Mouse (Mus musculus) midbrain, embryonic 12.5 days (tissue): ENCODE results near the gene Krt81. TPM values are rescaled to one million over a fixed set of nuclear protein-coding genes. Genes with fewer than 3 reads are reported as not detected.
A peak's percentile ranks its signal among the peaks of the same experiment; 100 is the strongest.

ENCODE experiments used
- ATAC-seq: fragments of 200-750 bp; cut with Nextera tagmentation; 2 replicates; pipeline ENCODE4 v1.8.0; 2017; ENCODE audit warnings: low read depth, moderate TSS enrichment, moderate library complexity; ENCODE audit not compliant: low FRiP score
- H3K27ac ChIP-seq: fragments of 300-500 bp; sonication (generic); replicated peaks from 2 replicates; pipeline ENCODE4 v1.5.1; 2016; ENCODE audit warnings: mild to moderate bottlenecking
- H3K27me3 ChIP-seq: fragments of 300-500 bp; sonication (generic); 2 replicates; pipeline ENCODE4 v1.6.1; 2016; ENCODE audit warnings: mild to moderate bottlenecking
- H3K36me3 ChIP-seq: fragments of 300-500 bp; sonication (generic); 2 replicates; pipeline ENCODE4 v1.6.1; 2016
- H3K4me1 ChIP-seq: fragments of 300-500 bp; sonication (generic); 2 replicates; pipeline ENCODE4 v1.6.1; 2016
- H3K4me2 ChIP-seq: fragments of 300-500 bp; sonication (generic); replicated peaks from 2 replicates; pipeline ENCODE4 v1.6.1; 2016; ENCODE audit warnings: mild to moderate bottlenecking, moderate library complexity
- H3K4me3 ChIP-seq: fragments of 300-500 bp; sonication (generic); 2 replicates; pipeline ENCODE4 v1.5.1; 2016; ENCODE audit warnings: mild to moderate bottlenecking
- H3K9ac ChIP-seq: fragments of 300-500 bp; sonication (generic); replicated peaks from 2 replicates; pipeline ENCODE4 v1.6.1; 2016; ENCODE audit warnings: mild to moderate bottlenecking, moderate library complexity
- H3K9me3 ChIP-seq: fragments of 300-500 bp; sonication (generic); 2 replicates; pipeline ENCODE4 v1.6.1; 2016; ENCODE audit warnings: mild to moderate bottlenecking
- WGBS: fragments of 180-500 bp; shearing (Covaris S2); methylation state at CpG from one replicate; pipeline ENCODE4 v1.1.7; 2016; 5-methylcytosine and 5-hydroxymethylcytosine counted together
- polyA plus RNA-seq: library from polyadenylated mRNA; unstranded; fragments of >200 nt; fragmentation: Nextera tagmentation; extraction: Ambion mirVana; gene quantifications from 2 replicates; pipeline ENCODE4 v1.2.1, GENCODE M21; 2016

Krt81 gene
- polyA plus RNA-seq, 1 experiment from 2014 or later = not detected

DNA sequence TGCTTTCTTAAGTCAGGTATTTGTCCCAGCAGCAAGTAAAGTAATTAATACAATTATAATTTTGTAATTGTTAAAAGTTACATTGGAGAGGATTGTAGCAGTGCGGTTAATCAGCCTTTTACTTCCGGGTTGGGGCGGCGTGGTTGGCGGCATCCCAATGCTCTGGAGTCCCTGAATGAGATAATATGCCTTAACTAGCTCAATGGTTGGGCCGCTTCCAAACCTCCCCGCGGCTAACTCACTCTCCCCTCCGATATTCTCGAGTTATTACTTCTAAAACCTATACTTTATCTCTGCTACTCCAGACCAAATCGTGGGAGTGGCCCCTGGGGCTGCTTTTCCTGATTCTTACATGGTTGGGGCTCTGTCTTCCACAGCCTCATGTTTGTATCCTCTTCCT lies 17.0 kb downstream of the Krt81 start:
- H3K4me2 ChIP-seq = no peak overlapping the region
- no peaks in the 10 kb centered on the region for H3K36me3 ChIP-seq
- no peak overlapping the region for H3K4me3 ChIP-seq
- ATAC-seq = no peak
- 80% methylated on average over 11 of the region's 11 CpGs for WGBS
- no peak overlapping the region for H3K9ac ChIP-seq
- H3K9me3 ChIP-seq = no peaks in the 10 kb centered on the region
- no peak overlapping the region for H3K27ac ChIP-seq
- no peaks in the 10 kb centered on the region for H3K27me3 ChIP-seq
- H3K4me1 ChIP-seq = no peaks in the 10 kb centered on the region

DNA sequence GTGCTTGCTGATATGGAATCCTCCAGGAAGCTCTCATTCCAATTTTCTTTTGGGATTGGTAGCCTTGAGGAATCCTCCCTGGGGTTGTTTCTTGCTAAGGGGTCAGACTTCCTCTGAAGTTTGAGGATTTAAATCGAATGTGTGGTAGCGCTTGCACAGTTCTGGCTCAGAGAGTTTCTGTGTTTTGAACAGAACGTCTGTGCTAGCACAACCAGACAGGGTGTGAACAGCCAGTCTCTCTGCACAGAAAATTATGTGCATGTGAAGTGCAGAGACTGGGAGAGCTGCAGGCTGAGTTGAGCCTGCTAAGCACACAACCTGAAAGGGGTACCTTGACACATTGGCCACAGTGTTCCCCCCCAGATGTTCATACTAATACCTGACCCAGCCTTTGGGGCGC lies 22.7 kb downstream of the Krt81 start:
- peaks cover 38% of the 10 kb centered on the region for H3K27me3 ChIP-seq
- no peak overlapping the region for H3K27ac ChIP-seq
- H3K4me3 ChIP-seq = no peak overlapping the region
- no peaks in the 10 kb centered on the region for H3K36me3 ChIP-seq
- H3K4me1 ChIP-seq = peaks cover 7% of the 10 kb centered on the region; the same call in 1 of the 2 replicates
- ATAC-seq = no peak
- 74% methylated on average over 4 of the region's 4 CpGs for WGBS
- H3K4me2 ChIP-seq = no peak overlapping the region
- no peaks in the 10 kb centered on the region for H3K9me3 ChIP-seq
- no peak overlapping the region for H3K9ac ChIP-seq

DNA sequence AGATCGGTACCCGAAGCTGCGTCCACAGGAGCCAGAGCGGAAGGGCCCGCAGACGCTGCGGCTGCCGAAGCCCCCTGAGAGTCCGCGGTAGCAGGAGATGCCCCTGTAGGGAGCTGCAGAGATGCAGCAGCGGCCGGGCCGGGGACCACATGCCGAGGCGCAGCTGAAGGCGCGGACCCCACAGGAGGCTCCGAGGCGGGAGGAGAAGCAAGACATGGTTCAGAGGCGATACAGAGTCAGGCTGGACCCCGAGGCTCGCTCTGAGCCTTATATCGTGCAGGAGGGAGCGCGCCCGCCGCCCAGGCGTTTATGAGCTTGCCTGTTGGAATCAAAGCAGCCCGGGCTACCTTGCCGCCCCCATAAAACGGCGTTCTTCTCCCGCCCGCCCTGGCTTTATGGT lies 25.0 kb downstream of the Krt81 start, which contains the start of gene Krt87:
TSS of gene Krt87 (minus strand) at position 250 of the 400 bp plus-strand sequence.
- Histone ChIP-seq H3K36me3 (no peaks in the 10 kb centered on the region), H3K4me3 (peak within 1 kb of the TSS; percentile 39), H3K9me3 (no peaks in the 10 kb centered on the region), H3K27ac (no peak within 1 kb of the TSS), H3K27me3 (peaks cover 38% of the 10 kb centered on the region), H3K4me2 (peak within 1 kb of the TSS; percentile 68), H3K9ac (peak within 1 kb of the TSS; percentile 49), H3K4me1 (peaks cover 7% of the 10 kb centered on the region; the same call in 1 of the 2 replicates)
- 2% methylated on average over 34 of the region's 34 CpGs for WGBS
- no peak for ATAC-seq

DNA sequence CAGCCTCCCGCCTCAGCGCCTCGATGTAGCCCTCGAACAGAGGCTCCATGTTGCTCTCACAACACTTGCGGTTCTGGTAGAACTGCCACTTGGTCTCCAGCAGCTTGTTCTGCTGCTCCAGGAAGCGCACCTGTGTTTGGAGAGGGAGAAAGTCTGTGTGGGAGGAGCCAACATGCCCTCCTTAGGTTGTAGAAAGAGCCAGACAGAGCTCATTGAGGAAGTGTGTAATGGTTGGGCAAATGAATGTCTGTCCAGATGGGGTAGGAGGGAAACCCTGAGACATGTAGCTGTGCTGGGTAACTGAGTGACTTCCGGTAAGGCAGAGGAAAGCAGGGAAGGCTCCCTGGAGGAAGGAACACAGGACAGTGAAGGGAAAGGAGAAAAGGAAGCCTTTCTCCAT lies 26.9 kb downstream of the Krt81 start:
- ATAC-seq = no peak
- Histone ChIP-seq H3K36me3 (no peaks in the 10 kb centered on the region), H3K4me3 (no peak overlapping the region), H3K9me3 (no peaks in the 10 kb centered on the region), H3K27me3 (peaks cover 38% of the 10 kb centered on the region), H3K27ac (no peak overlapping the region), H3K4me2 (no peak overlapping the region), H3K4me1 (peaks cover 7% of the 10 kb centered on the region; the same call in 1 of the 2 replicates), H3K9ac (no peak overlapping the region)
- WGBS = 93% methylated on average over 7 of the region's 7 CpGs

DNA sequence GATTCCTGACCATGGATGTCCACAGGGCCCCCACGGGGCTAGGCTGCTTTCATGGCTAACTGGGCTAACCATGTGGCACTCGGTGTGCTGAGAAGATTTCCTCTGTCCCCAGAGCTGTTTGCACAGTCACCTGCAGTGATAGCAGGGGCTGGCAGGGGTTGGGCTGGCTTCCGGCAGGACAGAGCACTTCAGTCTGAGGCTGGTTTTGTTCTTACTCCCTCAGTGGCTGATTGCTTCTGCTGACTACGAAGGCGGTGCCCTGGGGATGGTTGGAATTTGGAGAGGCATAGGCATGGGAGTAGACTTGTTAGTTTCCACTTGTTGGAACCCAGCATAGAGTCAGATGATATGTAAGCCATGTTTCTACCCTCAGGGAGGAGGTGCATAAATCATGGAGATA lies 38.6 kb downstream of the Krt81 start:
- ATAC-seq = no peak
- WGBS = 31% methylated on average over 5 of the region's 5 CpGs
- no peaks in the 10 kb centered on the region for H3K36me3 ChIP-seq
- no peak overlapping the region for H3K9ac ChIP-seq
- H3K9me3 ChIP-seq = no peaks in the 10 kb centered on the region
- H3K4me3 ChIP-seq = no peak overlapping the region
- H3K4me2 ChIP-seq = no peak overlapping the region
- no peak overlapping the region for H3K27ac ChIP-seq
- H3K27me3 ChIP-seq = no peaks in the 10 kb centered on the region; the same call in none of the 2 replicates
- H3K4me1 ChIP-seq = no peaks in the 10 kb centered on the region

DNA sequence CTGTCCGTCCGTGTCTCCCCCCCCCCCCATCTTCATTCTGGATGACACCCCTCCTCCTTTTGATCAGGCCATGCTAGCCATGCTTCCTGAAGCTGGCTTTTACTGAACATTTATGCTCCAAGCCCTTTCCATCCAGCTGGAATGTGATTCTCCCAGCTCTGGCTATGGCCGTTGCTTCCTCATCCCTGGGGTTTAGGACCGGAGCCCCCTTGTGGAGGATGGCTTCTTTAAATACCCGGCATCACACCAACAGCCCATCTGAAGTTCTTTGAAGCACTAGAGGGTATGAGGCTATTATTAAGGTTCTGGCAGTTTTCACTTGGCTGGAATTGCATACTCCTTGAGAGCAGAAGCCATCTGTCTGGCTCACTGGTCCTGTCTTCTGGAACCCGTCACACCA lies 42.6 kb downstream of the Krt81 start:
- H3K4me1 ChIP-seq = no peaks in the 10 kb centered on the region
- H3K9ac ChIP-seq = no peak overlapping the region
- 48% methylated on average over 4 of the region's 6 CpGs for WGBS
- no peaks in the 10 kb centered on the region for H3K36me3 ChIP-seq
- no peak overlapping the region for H3K4me2 ChIP-seq
- no peak overlapping the region for H3K4me3 ChIP-seq
- H3K27me3 ChIP-seq = no peaks in the 10 kb centered on the region; the same call in 1 of the 2 replicates
- ATAC-seq = no peak
- H3K27ac ChIP-seq = no peak overlapping the region
- no peaks in the 10 kb centered on the region for H3K9me3 ChIP-seq

DNA sequence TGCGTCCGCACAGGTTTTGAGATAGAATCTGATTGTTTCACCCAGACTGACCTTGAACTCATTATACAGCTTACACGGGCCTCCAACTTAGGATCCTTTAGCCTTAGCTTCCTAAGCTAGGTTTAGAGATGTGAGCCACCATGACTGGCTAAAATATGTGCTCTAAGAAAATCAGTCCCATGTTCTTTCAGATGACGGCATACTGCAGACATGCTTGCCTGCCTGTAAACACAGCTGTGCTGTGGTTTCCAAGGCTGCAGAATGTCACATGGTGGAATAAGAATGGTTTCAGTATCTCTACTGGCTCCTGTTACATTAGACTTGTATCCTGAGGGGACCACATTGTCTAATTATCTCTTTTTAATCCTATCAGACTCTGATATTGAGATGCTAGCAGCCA lies 44.6 kb downstream of the Krt81 start:
- no peak overlapping the region for H3K4me3 ChIP-seq
- no peak overlapping the region for H3K27ac ChIP-seq
- H3K27me3 ChIP-seq = peaks cover 3% of the 10 kb centered on the region
- no peak overlapping the region for H3K9ac ChIP-seq
- no peak overlapping the region for H3K4me2 ChIP-seq
- no peaks in the 10 kb centered on the region for H3K9me3 ChIP-seq
- no peaks in the 10 kb centered on the region for H3K4me1 ChIP-seq
- H3K36me3 ChIP-seq = no peaks in the 10 kb centered on the region
- ATAC-seq = no peak
- WGBS = 83% methylated on average over 4 of the region's 4 CpGs

DNA sequence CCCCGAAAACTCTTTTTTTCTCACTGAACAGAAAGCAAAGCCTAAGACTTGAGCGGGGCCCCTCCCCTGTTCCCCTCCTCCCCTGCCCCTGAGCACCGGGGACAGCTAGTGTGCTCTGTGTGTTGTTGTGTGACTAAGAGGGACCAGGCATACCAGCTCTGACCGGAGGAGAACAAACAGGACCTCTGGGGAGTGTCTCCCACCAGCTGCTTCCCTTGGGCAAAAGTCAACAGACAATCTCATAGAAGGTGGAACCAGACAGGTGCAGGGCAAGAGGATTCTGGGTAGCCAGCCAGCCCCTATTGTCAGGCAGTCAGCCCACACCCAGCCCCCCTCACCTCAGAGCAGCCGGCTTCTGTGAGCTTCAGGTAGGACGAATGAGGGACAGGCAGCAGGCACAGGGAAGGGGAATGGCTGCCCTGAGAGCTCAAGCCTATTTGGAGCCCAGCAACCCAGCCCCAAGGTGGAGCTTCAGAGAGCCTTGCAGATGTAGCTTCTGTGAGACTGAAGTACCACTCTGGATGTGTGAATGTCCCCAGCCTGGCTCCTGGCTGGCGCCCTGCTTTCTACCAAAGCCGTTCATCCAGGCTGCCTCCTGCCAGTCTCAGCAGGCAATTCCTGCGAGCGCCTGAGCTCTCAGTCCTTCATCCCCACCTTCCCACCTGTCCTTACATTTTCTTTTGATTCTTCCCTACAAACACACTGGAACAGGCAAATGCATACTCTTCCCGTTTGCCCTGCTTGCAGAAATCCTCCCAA lies 48.6 kb downstream of the Krt81 start:
- WGBS = 38% methylated on average over 11 of the region's 11 CpGs
- Histone ChIP-seq H3K27me3 (peaks cover 36% of the 10 kb centered on the region), H3K4me2 (no peak overlapping the region), H3K36me3 (no peaks in the 10 kb centered on the region), H3K4me3 (no peak overlapping the region), H3K9me3 (no peaks in the 10 kb centered on the region), H3K27ac (no peak overlapping the region), H3K4me1 (0 out of 2 replicates have a peak, but pooled peaks cover 2% of the 10 kb centered on the region), H3K9ac (no peak overlapping the region)
- no peak for ATAC-seq

DNA sequence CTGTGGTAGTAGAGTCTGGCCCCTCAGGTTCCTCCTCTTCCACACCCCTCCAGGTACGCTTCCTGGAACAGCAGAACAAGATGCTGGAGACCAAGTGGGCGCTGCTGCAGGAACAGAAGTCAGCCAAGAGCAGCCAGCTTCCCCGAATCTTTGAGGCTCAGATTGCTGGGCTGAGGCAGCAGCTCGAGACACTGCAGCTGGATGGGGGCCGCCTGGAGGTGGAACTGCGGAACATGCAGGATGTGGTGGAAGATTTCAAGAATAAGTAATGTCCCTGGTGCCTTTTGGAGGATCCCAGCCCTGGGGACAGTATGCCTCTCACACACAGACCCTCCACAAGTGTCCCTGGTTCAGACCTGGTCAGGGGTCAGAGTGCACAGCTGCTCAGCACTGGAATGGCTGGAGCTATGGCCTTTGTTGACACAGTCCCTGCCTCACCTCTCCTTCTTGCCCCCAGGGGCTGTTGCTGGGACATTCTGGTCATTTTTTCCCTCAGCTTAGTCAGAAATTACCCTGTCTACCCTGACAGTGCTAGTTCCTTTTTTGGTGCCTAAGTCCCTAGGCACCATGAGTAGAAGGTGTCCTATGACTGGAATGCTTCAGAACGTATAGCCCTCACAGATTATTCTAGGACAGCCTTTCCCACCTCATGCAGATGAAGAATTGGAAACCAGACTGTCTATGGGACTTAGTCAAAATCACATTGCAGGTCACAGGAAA lies 49.5 kb downstream of the Krt81 start:
- ATAC-seq = no peak
- peaks cover 36% of the 10 kb centered on the region for H3K27me3 ChIP-seq
- no peak overlapping the region for H3K4me2 ChIP-seq
- 51% methylated on average over 7 of the region's 7 CpGs for WGBS
- no peak overlapping the region for H3K4me3 ChIP-seq
- H3K27ac ChIP-seq = no peak overlapping the region
- no peaks in the 10 kb centered on the region for H3K36me3 ChIP-seq
- 0 out of 2 replicates have a peak, but pooled peaks cover 2% of the 10 kb centered on the region for H3K4me1 ChIP-seq
- H3K9ac ChIP-seq = no peak overlapping the region
- no peaks in the 10 kb centered on the region for H3K9me3 ChIP-seq

DNA sequence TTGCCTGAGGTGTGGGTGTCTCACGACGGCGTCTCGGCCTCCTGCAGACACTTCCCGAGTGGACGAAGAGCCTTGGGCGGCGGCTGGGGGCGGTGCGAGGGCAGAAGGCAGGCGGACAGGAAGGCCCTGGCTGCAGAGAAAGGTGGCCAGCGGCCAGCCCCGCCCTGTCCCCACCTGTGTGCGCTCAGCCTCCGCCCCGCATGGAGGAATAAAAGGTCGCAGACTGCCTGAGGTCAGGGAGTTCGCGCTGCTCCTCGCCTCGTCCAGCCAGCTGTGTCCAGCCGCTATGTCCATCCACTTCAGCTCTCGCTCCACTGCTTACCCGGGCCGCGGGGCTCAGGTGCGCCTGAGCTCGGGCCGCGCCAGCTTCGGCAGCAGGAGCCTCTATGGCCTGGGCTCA lies 51.4 kb downstream of the Krt81 start:
- H3K9me3 ChIP-seq = no peaks in the 10 kb centered on the region
- WGBS = 29% methylated on average over 31 of the region's 31 CpGs
- H3K27me3 ChIP-seq = peaks cover 36% of the 10 kb centered on the region
- no peak for ATAC-seq
- H3K4me1 ChIP-seq = 0 out of 2 replicates have a peak, but pooled peaks cover 2% of the 10 kb centered on the region
- H3K27ac ChIP-seq = no peak overlapping the region
- no peaks in the 10 kb centered on the region for H3K36me3 ChIP-seq
- H3K4me2 ChIP-seq = no peak overlapping the region
- H3K4me3 ChIP-seq = no peak overlapping the region
- H3K9ac ChIP-seq = no peak overlapping the region

DNA sequence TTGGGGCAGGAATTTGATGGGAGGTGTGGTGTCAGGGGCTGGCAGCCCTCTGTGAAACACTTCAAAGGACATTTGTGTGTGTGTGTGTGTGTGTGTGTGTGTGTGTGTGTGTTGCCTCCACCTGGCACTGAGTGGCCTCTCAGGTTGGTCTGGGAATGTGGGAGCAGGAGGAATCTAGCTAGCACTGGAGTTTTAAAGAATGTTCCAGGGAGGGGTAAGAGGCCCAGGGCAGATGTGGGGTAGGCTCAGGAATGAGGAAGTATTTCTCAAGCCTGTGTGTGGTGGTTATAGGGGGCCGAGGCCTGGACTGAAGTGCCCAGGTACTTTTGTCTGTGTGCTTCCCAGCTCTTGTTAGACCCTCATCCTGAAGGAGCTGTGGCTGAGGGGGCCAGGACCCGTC lies 52.8 kb downstream of the Krt81 start, which contains the start of gene Krt7:
TSS of gene Krt7 (plus strand) at position 269 of the 400 bp plus-strand sequence.
- Histone ChIP-seq H3K4me1 (0 out of 2 replicates have a peak, but pooled peaks cover 2% of the 10 kb centered on the region), H3K4me3 (no peak within 1 kb of the TSS), H3K9me3 (no peaks in the 10 kb centered on the region), H3K9ac (no peak within 1 kb of the TSS), H3K4me2 (no peak within 1 kb of the TSS), H3K27me3 (peaks cover 36% of the 10 kb centered on the region), H3K36me3 (no peaks in the 10 kb centered on the region), H3K27ac (no peak within 1 kb of the TSS)
- 51% methylated on average over 2 of the region's 2 CpGs for WGBS
- ATAC-seq = no peak
